Mouse (Mus musculus) MEL (cell line): ENCODE measurements at regions not wholly inside any gene's neighbourhood (a gene's known extent, or its start where the extent isn't known, plus 50 kb on each side); places are given as distances from the start of the nearest gene placed in this dataset.

ENCODE experiments used
- DNase-seq: peaks from one replicate; pipeline ENCODE4 v3.0.0; 2011; ENCODE audit warnings: low read depth, low spot score
- H3K27ac ChIP-seq: 2 replicates; pipeline ENCODE4 v1.5.1; 2012; ENCODE audit warnings: low read depth, mild to moderate bottlenecking, control low read depth, low read length, moderate library complexity; ENCODE audit not compliant: control insufficient read depth
- H3K27me3 ChIP-seq, 2 experiments: fragments of 150-350 bp in 1 of 2; sonication (generic) in 1 of 2; 2 replicates each; pipeline ENCODE4 v1.6.1; 2012; ENCODE audit warnings: low read length in 2 of 2, mild to moderate bottlenecking in 2 of 2, improper control_type of control experiment in 1 of 2, moderate library complexity in 1 of 2; ENCODE audit not compliant: insufficient read depth in 2 of 2, control insufficient read depth in 1 of 2
- H3K36me3 ChIP-seq, 2 experiments: 2 replicates each; pipeline ENCODE4 v1.6.1; 2012 to 2014; ENCODE audit warnings: low read length in 2 of 2, improper control_type of control experiment in 1 of 2, inconsistent platforms in 1 of 2, mild to moderate bottlenecking in 1 of 2; ENCODE audit not compliant: insufficient read depth in 2 of 2, control insufficient read depth in 1 of 2
- H3K4me1 ChIP-seq, 2 experiments: fragments of 150-350 bp in 1 of 2; sonication (generic) in 1 of 2; 2 replicates each; pipeline ENCODE4 v1.6.1; 2012; ENCODE audit warnings: low read length in 2 of 2, improper control_type of control experiment in 1 of 2, mild to moderate bottlenecking in 1 of 2; ENCODE audit not compliant: insufficient read depth in 2 of 2, control insufficient read depth in 1 of 2
- H3K4me3 ChIP-seq, 2 experiments: fragments of 150-350 bp in 1 of 2; sonication (generic) in 1 of 2; 2 replicates each; pipeline ENCODE4 v1.5.1; 2012; ENCODE audit warnings: low read depth in 2 of 2, low read length in 2 of 2, mild to moderate bottlenecking in 2 of 2, moderate library complexity in 2 of 2, control low read depth in 1 of 2, improper control_type of control experiment in 1 of 2; ENCODE audit not compliant: control insufficient read depth in 1 of 2, insufficient read depth in 1 of 2
- H3K79me2 ChIP-seq: 2 replicates; pipeline ENCODE4 v1.6.1; 2012; ENCODE audit warnings: mild to moderate bottlenecking, low read length, moderate library complexity; ENCODE audit not compliant: control insufficient read depth, poor library complexity, insufficient read depth
- H3K9ac ChIP-seq: 2 replicates; pipeline ENCODE4 v1.6.1; 2012; ENCODE audit warnings: low read depth, mild to moderate bottlenecking, control low read depth, low read length, moderate library complexity; ENCODE audit not compliant: control insufficient read depth, poor library complexity, severe bottlenecking
- H3K9me3 ChIP-seq: fragments of 150-350 bp; sonication (generic); replicated peaks from 2 replicates; pipeline ENCODE4 v1.6.1; 2012; ENCODE audit warnings: mild to moderate bottlenecking, low read length, improper control_type of control experiment, moderate library complexity; ENCODE audit not compliant: insufficient read depth
- BHLHE40 ChIP-seq: IDR thresholded peaks from 2 replicates; pipeline ENCODE4 v1.6.1; 2012; ENCODE audit warnings: low read depth, mild to moderate bottlenecking, inconsistent platforms, low read length, improper control_type of control experiment, borderline replicate concordance
- CHD1 ChIP-seq: IDR thresholded peaks from 2 replicates; pipeline ENCODE4 v1.6.1; 2012; ENCODE audit warnings: low read depth, mild to moderate bottlenecking, inconsistent platforms, low read length, improper control_type of control experiment
- E2F4 ChIP-seq: IDR thresholded peaks from 2 replicates; pipeline ENCODE4 v1.6.1; 2011; ENCODE audit warnings: low read depth, low read length, improper control_type of control experiment, borderline replicate concordance
- EP300 ChIP-seq, 2 experiments: IDR thresholded peaks; 2 replicates each; pipeline ENCODE4 v1.6.1; 2011; ENCODE audit warnings: improper control_type of control experiment in 2 of 2, low read length in 2 of 2, low read depth in 1 of 2, mild to moderate bottlenecking in 1 of 2
- ETS1 ChIP-seq: IDR thresholded peaks from 2 replicates; pipeline ENCODE4 v1.6.1; 2012; ENCODE audit warnings: low read depth, mild to moderate bottlenecking, inconsistent platforms, low read length, improper control_type of control experiment, moderate library complexity
- GABPA ChIP-seq: IDR thresholded peaks from 2 replicates; pipeline ENCODE4 v1.6.1; 2012; ENCODE audit warnings: low read depth, mild to moderate bottlenecking, inconsistent platforms, low read length, improper control_type of control experiment, moderate library complexity
- GATA1 ChIP-seq: IDR thresholded peaks from 2 replicates; pipeline ENCODE4 v1.6.1; 2011; ENCODE audit warnings: low read depth, low read length, improper control_type of control experiment
- HCFC1 ChIP-seq: IDR thresholded peaks from 2 replicates; pipeline ENCODE4 v1.6.1; 2012; ENCODE audit warnings: low read depth, mild to moderate bottlenecking, inconsistent platforms, low read length, improper control_type of control experiment, moderate library complexity
- KAT2A ChIP-seq: conservative IDR thresholded peaks from 2 replicates; pipeline ENCODE4 v1.6.1; 2012; ENCODE audit warnings: low read depth, low read length, improper control_type of control experiment, inconsistent platforms
- MAX ChIP-seq: IDR thresholded peaks from 2 replicates; pipeline ENCODE4 v1.6.1; 2011; ENCODE audit warnings: low read length, improper control_type of control experiment
- MEF2A ChIP-seq: IDR thresholded peaks from 2 replicates; pipeline ENCODE4 v1.6.1; 2014; ENCODE audit warnings: low read depth, mild to moderate bottlenecking, inconsistent platforms, low read length, improper control_type of control experiment; ENCODE audit not compliant: poor library complexity, insufficient replicate concordance, severe bottlenecking; ENCODE audit errors: extremely low read depth
- MYB ChIP-seq: IDR thresholded peaks from 2 replicates; pipeline ENCODE4 v1.6.1; 2011; ENCODE audit warnings: mild to moderate bottlenecking, low read depth, low read length, improper control_type of control experiment
- MYC ChIP-seq: IDR thresholded peaks from 2 replicates; pipeline ENCODE4 v1.6.1; 2011; ENCODE audit warnings: low read depth, mild to moderate bottlenecking, low read length, improper control_type of control experiment, moderate library complexity
- NELFE ChIP-seq: IDR thresholded peaks from 2 replicates; pipeline ENCODE4 v1.6.1; 2011; ENCODE audit warnings: low read depth, low read length, improper control_type of control experiment
- NRF1 ChIP-seq: IDR thresholded peaks from 2 replicates; pipeline ENCODE4 v1.6.1; 2014; ENCODE audit warnings: low read depth, mild to moderate bottlenecking, inconsistent platforms, low read length, improper control_type of control experiment, moderate library complexity; ENCODE audit not compliant: poor library complexity, insufficient read depth, severe bottlenecking
- POLR2A ChIP-seq, 2 experiments: IDR thresholded peaks; 2 replicates each; pipeline ENCODE4 v1.6.1; 2011 to 2012; ENCODE audit warnings: low read length in 2 of 2, mild to moderate bottlenecking in 2 of 2, control low read depth in 1 of 2, improper control_type of control experiment in 1 of 2, low read depth in 1 of 2, moderate library complexity in 1 of 2; ENCODE audit not compliant: control insufficient read depth in 1 of 2, insufficient read depth in 1 of 2, poor library complexity in 1 of 2
- POLR2AphosphoS2 ChIP-seq: IDR thresholded peaks from 2 replicates; pipeline ENCODE4 v1.6.1; 2011; ENCODE audit warnings: low read length, improper control_type of control experiment
- RAD21 ChIP-seq: IDR thresholded peaks from 2 replicates; pipeline ENCODE4 v1.6.1; 2011; ENCODE audit warnings: mild to moderate bottlenecking, low read depth, low read length, improper control_type of control experiment
- RCOR1 ChIP-seq: IDR thresholded peaks from 2 replicates; pipeline ENCODE4 v1.6.1; 2012; ENCODE audit warnings: low read depth, mild to moderate bottlenecking, inconsistent platforms, low read length, improper control_type of control experiment
- SIN3A ChIP-seq: IDR thresholded peaks from 2 replicates; pipeline ENCODE4 v1.6.1; 2012; ENCODE audit warnings: low read length, improper control_type of control experiment, inconsistent platforms
- SMC3 ChIP-seq: IDR thresholded peaks from 2 replicates; pipeline ENCODE4 v1.6.1; 2011; ENCODE audit warnings: low read depth, low read length, improper control_type of control experiment
- TAL1 ChIP-seq: IDR thresholded peaks from 2 replicates; pipeline ENCODE4 v1.6.1; 2012; ENCODE audit warnings: mild to moderate bottlenecking, inconsistent platforms, low read length, moderate library complexity, mixed read lengths
- TBP ChIP-seq: IDR thresholded peaks from 2 replicates; pipeline ENCODE4 v1.8.0; 2011; ENCODE audit warnings: low read depth, low read length, improper control_type of control experiment
- TCF12 ChIP-seq: IDR thresholded peaks from 2 replicates; pipeline ENCODE4 v1.6.1; 2014; ENCODE audit warnings: low read depth, mild to moderate bottlenecking, inconsistent platforms, low read length, improper control_type of control experiment, moderate library complexity
- USF1 ChIP-seq: IDR thresholded peaks from 2 replicates; pipeline ENCODE4 v1.6.1; 2014; ENCODE audit warnings: low read depth, mild to moderate bottlenecking, inconsistent platforms, low read length, improper control_type of control experiment, moderate library complexity
- USF2 ChIP-seq, 2 experiments: IDR thresholded peaks; 2 replicates each; pipeline ENCODE4 v1.6.1; 2011 to 2012; ENCODE audit warnings: improper control_type of control experiment in 2 of 2, low read length in 2 of 2, borderline replicate concordance in 1 of 2, inconsistent platforms in 1 of 2, low read depth in 1 of 2, mild to moderate bottlenecking in 1 of 2; ENCODE audit not compliant: insufficient read depth in 1 of 2
- ZC3H11A ChIP-seq: IDR thresholded peaks from 2 replicates; pipeline ENCODE4 v1.6.1; 2012; ENCODE audit warnings: low read depth, mild to moderate bottlenecking, inconsistent platforms, low read length, improper control_type of control experiment
- ZMIZ1 ChIP-seq: IDR thresholded peaks from 2 replicates; pipeline ENCODE4 v1.6.1; 2012; ENCODE audit warnings: low read depth, mild to moderate bottlenecking, inconsistent platforms, low read length, improper control_type of control experiment, moderate library complexity

- no peak overlapping the region for H3K9ac ChIP-seq
- no peaks in the 10 kb centered on the region for H3K27me3 ChIP-seq
- no peak overlapping the region for H3K27ac ChIP-seq
- H3K9me3 ChIP-seq, result no peaks in the 10 kb centered on the region
- no peak overlapping the region for H3K4me3 ChIP-seq
- TF ChIP-seq POLR2AphosphoS2, result no peak
- no peak for TF ChIP-seq SIN3A
- TF ChIP-seq ZC3H11A, result no peak
- no peak for TF ChIP-seq E2F4
- TF ChIP-seq RAD21, result no peak
- TF ChIP-seq USF1, result no peak
- no peak for TF ChIP-seq NRF1
- no peak for TF ChIP-seq MYB
- TF ChIP-seq KAT2A, result no peak
- TF ChIP-seq GABPA, result no peak
- no peak for TF ChIP-seq TAL1
- no peak for TF ChIP-seq MAX
- TF ChIP-seq CHD1, result no peak
- no peak for TF ChIP-seq BHLHE40
- no peak for TF ChIP-seq MEF2A
- TF ChIP-seq POLR2A (IDR thresholded peaks at IDR 0.05; ENCODE audit: control insufficient read depth in 1 of 2, insufficient read depth in 1 of 2, low read depth in 1 of 2, low read length in 2 of 2, poor library complexity in 1 of 2), result no peak
- no peak for TF ChIP-seq MYC
- TF ChIP-seq HCFC1, result no peak
- no peaks in the 10 kb centered on the region for H3K4me1 ChIP-seq
- DNase-seq, result no peak
- H3K79me2 ChIP-seq, result no peaks in the 10 kb centered on the region
- no peaks in the 10 kb centered on the region for H3K36me3 ChIP-seq
These were observed 350.7 kb downstream of the Pdgfc start for GRCm38 (mm10) chr3:81386931-81387330.

DNA sequence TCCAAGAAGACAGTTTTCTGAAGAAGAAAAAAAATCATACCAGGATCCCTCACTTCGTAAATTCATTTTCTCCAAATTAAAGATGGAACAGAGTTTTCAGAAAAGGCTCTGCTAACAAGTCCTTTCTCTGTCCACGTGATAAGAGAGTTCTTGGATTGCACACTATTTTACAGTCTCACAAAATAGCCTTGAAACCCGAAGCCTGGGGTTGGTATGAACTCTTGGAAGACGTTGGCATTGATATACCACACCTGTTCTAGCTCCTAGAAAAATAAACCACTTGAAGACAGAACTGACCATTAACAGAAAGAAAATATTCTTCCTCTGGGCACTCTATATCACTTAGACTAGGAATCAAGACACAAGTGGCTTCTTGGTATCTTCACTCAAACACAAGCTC lies 351.4 kb downstream of the Pdgfc start:
- no peaks in the 10 kb centered on the region for H3K27me3 ChIP-seq
- no peaks in the 10 kb centered on the region for H3K9me3 ChIP-seq

More for the DNA sequence above, 351.4 kb downstream of the Pdgfc start:
- no peaks in the 10 kb centered on the region for H3K36me3 ChIP-seq
- H3K27ac ChIP-seq, result no peak overlapping the region
- H3K79me2 ChIP-seq, result no peaks in the 10 kb centered on the region
- TF ChIP-seq GABPA (no peak), NELFE (no peak), USF2 (IDR thresholded peaks at IDR 0.05; ENCODE audit: borderline replicate concordance in 1 of 2, insufficient read depth in 1 of 2, low read depth in 1 of 2, low read length in 2 of 2) (no peak), MEF2A (no peak), TCF12 (no peak), ZC3H11A (no peak), GATA1 (no peak), NRF1 (no peak), SMC3 (no peak), TBP (no peak), POLR2AphosphoS2 (no peak), USF1 (no peak), TAL1 (no peak), KAT2A (no peak), RCOR1 (no peak), ZMIZ1 (no peak), EP300 (IDR thresholded peaks at IDR 0.05; ENCODE audit: low read depth in 1 of 2, low read length in 2 of 2) (no peak), ETS1 (no peak)
- TF ChIP-seq, all 39 proteins: peak for 0
- H3K4me1 ChIP-seq, result no peaks in the 10 kb centered on the region
- DNase-seq, result no peak
- no peak overlapping the region for H3K4me3 ChIP-seq
- no peak overlapping the region for H3K9ac ChIP-seq
